Mouse (Mus musculus) embryonic facial prominence, embryonic 15.5 days (tissue): Measurements from ENCODE around the gene Setd6. TPM values are rescaled to one million over a fixed set of nuclear protein-coding genes. Genes with fewer than 3 reads are reported as not detected.

Experiments
- ATAC-seq: fragments of 200-750 bp; cut with Nextera tagmentation; 2 replicates; pipeline ENCODE4 v1.8.0; 2017; ENCODE audit warnings: low read depth, moderate TSS enrichment; ENCODE audit not compliant: insufficient number of reproducible peaks, low FRiP score, low TSS enrichment
- H3K27ac ChIP-seq: fragments of 300-500 bp; sonication (generic); replicated peaks from 2 replicates; pipeline ENCODE4 v1.5.1; 2015; ENCODE audit warnings: mild to moderate bottlenecking, inconsistent platforms
- H3K27me3 ChIP-seq: fragments of 300-500 bp; sonication (generic); 2 replicates; pipeline ENCODE4 v1.6.1; 2015; ENCODE audit warnings: inconsistent platforms
- H3K36me3 ChIP-seq: fragments of 300-500 bp; sonication (generic); 2 replicates; pipeline ENCODE4 v1.6.1; 2015; ENCODE audit warnings: mild to moderate bottlenecking, inconsistent platforms
- H3K4me1 ChIP-seq: fragments of 300-500 bp; sonication (generic); 2 replicates; pipeline ENCODE4 v1.6.1; 2015; ENCODE audit warnings: inconsistent platforms
- H3K4me2 ChIP-seq: fragments of 300-500 bp; sonication (generic); replicated peaks from 2 replicates; pipeline ENCODE4 v1.6.1; 2015; ENCODE audit warnings: mild to moderate bottlenecking, inconsistent platforms
- H3K4me3 ChIP-seq: fragments of 300-500 bp; sonication (generic); replicated peaks from 2 replicates; pipeline ENCODE4 v1.5.1; 2015; ENCODE audit warnings: mild to moderate bottlenecking, inconsistent platforms
- H3K9ac ChIP-seq: fragments of 300-500 bp; sonication (generic); 2 replicates; pipeline ENCODE4 v1.6.1; 2015; ENCODE audit warnings: inconsistent platforms
- H3K9me3 ChIP-seq: fragments of 300-500 bp; sonication (generic); replicated peaks from 2 replicates; pipeline ENCODE4 v1.6.1; 2016; ENCODE audit warnings: inconsistent platforms
- WGBS: fragments of 180-500 bp; shearing (Covaris S2); methylation state at CpG from one replicate; pipeline ENCODE4 v1.1.7; 2015; 5-methylcytosine and 5-hydroxymethylcytosine counted together
- polyA plus RNA-seq: library from polyadenylated mRNA; unstranded; fragments of >200 nt; fragmentation: Nextera tagmentation; extraction: Ambion mirVana; gene quantifications from 2 replicates; pipeline ENCODE4 v1.2.1, GENCODE M21; 2015

Setd6 gene
- polyA plus RNA-seq, 1 experiment from 2014 or later: 22.5 TPM

- 18% methylated on average over 6 of the region's 6 CpGs for WGBS
- no peak overlapping the region for H3K4me3 ChIP-seq
- peaks cover 56% of the 10 kb centered on the region for H3K27me3 ChIP-seq
- no peak overlapping the region for H3K4me2 ChIP-seq
- no peaks in the 10 kb centered on the region for H3K9me3 ChIP-seq
- H3K36me3 ChIP-seq: no peaks in the 10 kb centered on the region
- H3K27ac ChIP-seq: no peak overlapping the region
- H3K9ac ChIP-seq: no peak overlapping the region
- ATAC-seq: no peak
- 0 out of 2 replicates have a peak, but pooled peaks cover 5% of the 10 kb centered on the region for H3K4me1 ChIP-seq
Observed at GRCm38 (mm10) chr8:95694631-95695030, 21.1 kb upstream of the Setd6 start.

- Histone ChIP-seq H3K27ac (no peak overlapping the region), H3K36me3 (no peaks in the 10 kb centered on the region), H3K4me2 (peak overlapping the region; percentile 42), H3K27me3 (peaks cover 54% of the 10 kb centered on the region), H3K9me3 (no peaks in the 10 kb centered on the region), H3K9ac (no peak overlapping the region), H3K4me3 (0 out of 2 replicates have a peak overlapping the region, but pooled peaks have one; percentile 14), H3K4me1 (0 out of 2 replicates have a peak, but pooled peaks cover 5% of the 10 kb centered on the region)
- ATAC-seq: no peak
- WGBS: 57% methylated on average over 7 of the region's 8 CpGs
Observed at GRCm38 (mm10) chr8:95696661-95697060, 19.0 kb upstream of the Setd6 start.

GRCm38 (mm10) chr8:95697128-95697527, 18.6 kb upstream of the Setd6 start:
- 2% methylated on average over 11 of the region's 11 CpGs for WGBS
- no peak overlapping the region for H3K9ac ChIP-seq
- no peak overlapping the region for H3K27ac ChIP-seq
- peaks cover 54% of the 10 kb centered on the region for H3K27me3 ChIP-seq
- 0 out of 2 replicates have a peak, but pooled peaks cover 5% of the 10 kb centered on the region for H3K4me1 ChIP-seq
- H3K4me2 ChIP-seq: peak overlapping the region; percentile 42
- no peaks in the 10 kb centered on the region for H3K36me3 ChIP-seq
- H3K4me3 ChIP-seq: 0 out of 2 replicates have a peak overlapping the region, but pooled peaks have one; percentile 14
- no peaks in the 10 kb centered on the region for H3K9me3 ChIP-seq
- ATAC-seq: peak; percentile 51

- no peaks in the 10 kb centered on the region for H3K36me3 ChIP-seq
- WGBS: 24% methylated on average over 6 of the region's 6 CpGs
- H3K4me3 ChIP-seq: no peak overlapping the region
- no peak overlapping the region for H3K27ac ChIP-seq
- no peaks in the 10 kb centered on the region for H3K9me3 ChIP-seq
- ATAC-seq: no peak
- no peak overlapping the region for H3K4me2 ChIP-seq
- H3K27me3 ChIP-seq: peaks cover 50% of the 10 kb centered on the region
- H3K9ac ChIP-seq: no peak overlapping the region
- H3K4me1 ChIP-seq: peaks cover 12% of the 10 kb centered on the region
Observed at GRCm38 (mm10) chr8:95698179-95698578, 17.5 kb upstream of the Setd6 start.

GRCm38 (mm10) chr8:95700282-95700681, 15.4 kb upstream of the Setd6 start:
- Histone ChIP-seq H3K36me3 (no peaks in the 10 kb centered on the region), H3K4me2 (no peak overlapping the region), H3K4me3 (no peak overlapping the region), H3K9me3 (no peaks in the 10 kb centered on the region), H3K27ac (no peak overlapping the region), H3K27me3 (peaks cover 34% of the 10 kb centered on the region), H3K4me1 (peaks cover 23% of the 10 kb centered on the region), H3K9ac (no peak overlapping the region)
- 57% methylated on average over 9 of the region's 9 CpGs for WGBS
- no peak for ATAC-seq

- H3K36me3 ChIP-seq: no peaks in the 10 kb centered on the region
- ATAC-seq: no peak
- H3K9ac ChIP-seq: no peak overlapping the region
- 57% methylated on average over 4 of the region's 4 CpGs for WGBS
- no peaks in the 10 kb centered on the region for H3K9me3 ChIP-seq
- H3K4me1 ChIP-seq: peaks cover 20% of the 10 kb centered on the region
- H3K4me3 ChIP-seq: no peak overlapping the region
- peaks cover 21% of the 10 kb centered on the region for H3K27me3 ChIP-seq
- no peak overlapping the region for H3K4me2 ChIP-seq
- H3K27ac ChIP-seq: no peak overlapping the region
Observed at GRCm38 (mm10) chr8:95701809-95702208, 13.9 kb upstream of the Setd6 start.

GRCm38 (mm10) chr8:95702480-95703446, 12.9 kb upstream of the Setd6 start:
- H3K4me3 ChIP-seq: peak overlapping the region; percentile 62
- H3K4me2 ChIP-seq: peak overlapping the region; percentile 98
- peak; percentile 93 for ATAC-seq
- H3K9ac ChIP-seq: peak overlapping the region; percentile 47
- peaks cover 18% of the 10 kb centered on the region for H3K4me1 ChIP-seq
- WGBS: 2% methylated on average over 34 of the region's 34 CpGs
- H3K9me3 ChIP-seq: no peaks in the 10 kb centered on the region
- H3K27ac ChIP-seq: peak overlapping the region; percentile 13; the same call in 1 of the 2 replicates
- H3K27me3 ChIP-seq: peaks cover 13% of the 10 kb centered on the region
- no peaks in the 10 kb centered on the region for H3K36me3 ChIP-seq

GRCm38 (mm10) chr8:95703461-95704260, 12.0 kb upstream of the Setd6 start:
- Histone ChIP-seq H3K27ac (peak overlapping the region; percentile 13), H3K4me1 (peaks cover 18% of the 10 kb centered on the region), H3K9me3 (no peaks in the 10 kb centered on the region), H3K9ac (peak overlapping the region; percentile 47), H3K4me2 (peak overlapping the region; percentile 98), H3K27me3 (peaks cover 11% of the 10 kb centered on the region), H3K36me3 (no peaks in the 10 kb centered on the region), H3K4me3 (peak overlapping the region; percentile 62)
- 0 out of 2 replicates have a peak, but pooled peaks have one; percentile 10 for ATAC-seq
- 3% methylated on average over 15 of the region's 15 CpGs for WGBS

- WGBS: 91% methylated on average over 3 of the region's 3 CpGs
- H3K9ac ChIP-seq: no peak overlapping the region
- ATAC-seq: no peak
- H3K36me3 ChIP-seq: no peaks in the 10 kb centered on the region
- H3K4me2 ChIP-seq: 0 out of 2 replicates have a peak overlapping the region, but pooled peaks have one; percentile 98
- no peaks in the 10 kb centered on the region for H3K9me3 ChIP-seq
- no peak overlapping the region for H3K4me3 ChIP-seq
- H3K27ac ChIP-seq: no peak overlapping the region
- peaks cover 18% of the 10 kb centered on the region for H3K4me1 ChIP-seq
- peaks cover 7% of the 10 kb centered on the region for H3K27me3 ChIP-seq
Observed at GRCm38 (mm10) chr8:95704538-95704937, 11.1 kb upstream of the Setd6 start.

GRCm38 (mm10) chr8:95709579-95709978, 6.1 kb upstream of the Setd6 start:
- no peaks in the 10 kb centered on the region for H3K27me3 ChIP-seq
- no peak overlapping the region for H3K9ac ChIP-seq
- no peak for ATAC-seq
- no peak overlapping the region for H3K4me3 ChIP-seq
- H3K9me3 ChIP-seq: no peaks in the 10 kb centered on the region
- WGBS: 83% methylated on average over 7 of the region's 7 CpGs
- H3K4me1 ChIP-seq: no peaks in the 10 kb centered on the region
- no peaks in the 10 kb centered on the region for H3K36me3 ChIP-seq
- H3K4me2 ChIP-seq: no peak overlapping the region
- no peak overlapping the region for H3K27ac ChIP-seq

- H3K9me3 ChIP-seq: no peaks in the 10 kb centered on the region
- H3K27ac ChIP-seq: no peak overlapping the region
Observed at GRCm38 (mm10) chr8:95711029-95711428, 4.7 kb upstream of the Setd6 start.

More at GRCm38 (mm10) chr8:95711029-95711428, 4.7 kb upstream of the Setd6 start:
- H3K4me3 ChIP-seq: no peak overlapping the region
- no peak for ATAC-seq
- H3K4me1 ChIP-seq: 0 out of 2 replicates have a peak, but pooled peaks cover 6% of the 10 kb centered on the region
- H3K9ac ChIP-seq: no peak overlapping the region
- H3K4me2 ChIP-seq: no peak overlapping the region
- no peaks in the 10 kb centered on the region for H3K27me3 ChIP-seq
- WGBS: 49% methylated on average over 3 of the region's 3 CpGs
- no peaks in the 10 kb centered on the region for H3K36me3 ChIP-seq
